ENCODE assay signal across 21 mouse cellular contexts in genomic region chr5:21211406-21211805, GRCm38 (mm10).
"Had no signal": no experiment of that assay in that cellular context is flagged by ENCODE, and none has a peak within 500 bp of the region (broad histone marks: within the 10 kb centered on the region; RNA-seq: fewer than 3 reads in every experiment).

No protein-coding gene starts in this region.

- ATAC-seq: liver, postnatal 0 days; lung, postnatal 0 days; midbrain, embryonic 13.5 days; midbrain, embryonic 15.5 days had no signal

- DNase-seq: liver, postnatal 0 days; lung, adult 2 months; lung, postnatal 14 days; lung, postnatal 36 days; retina, postnatal 1 day; right cerebral cortex, adult 18-20 months; right cerebral cortex, postnatal 25 days; right cerebral cortex, postnatal 4 days; spleen, adult 18-20 months; thymus, adult 18-20 months; thymus, postnatal 14 days; thymus, postnatal 36 days had no signal

- H3K36me3 ChIP-seq: lung, embryonic 15.5 days; midbrain, embryonic 13.5 days; midbrain, embryonic 15.5 days; neural tube, embryonic 13.5 days had no signal

- H3K9me3 ChIP-seq: lung, embryonic 15.5 days; megakaryocyte, embryonic 14.5 days; midbrain, embryonic 15.5 days; neural tube, embryonic 13.5 days; neural tube, embryonic 15.5 days had no signal

- H3K4me3 ChIP-seq: lung, embryonic 15.5 days; megakaryocyte, embryonic 14.5 days; midbrain, embryonic 13.5 days; midbrain, embryonic 15.5 days; neural tube, embryonic 13.5 days; neural tube, embryonic 15.5 days had no signal

- H3K9ac ChIP-seq: liver, postnatal 0 days; lung, embryonic 15.5 days; midbrain, embryonic 13.5 days; midbrain, embryonic 15.5 days; neural tube, embryonic 13.5 days; neural tube, embryonic 15.5 days had no signal

- H3K4me2 ChIP-seq: lung, embryonic 15.5 days; midbrain, embryonic 11.5 days; midbrain, embryonic 13.5 days; midbrain, embryonic 15.5 days; neural tube, embryonic 13.5 days; neural tube, embryonic 15.5 days had no signal

- H3K27me3 ChIP-seq: lung, embryonic 15.5 days; megakaryocyte, embryonic 14.5 days; midbrain, embryonic 13.5 days; midbrain, embryonic 15.5 days; neural tube, embryonic 13.5 days; neural tube, embryonic 15.5 days had no signal

- H3K4me1 ChIP-seq: midbrain, embryonic 13.5 days; midbrain, embryonic 15.5 days; neural tube, embryonic 13.5 days; neural tube, embryonic 15.5 days had no signal

- H3K27ac ChIP-seq: lung, embryonic 15.5 days; macrophage; midbrain, embryonic 13.5 days; midbrain, embryonic 15.5 days; neural tube, embryonic 13.5 days; neural tube, embryonic 15.5 days had no signal
